Comparison of ENCODE assay signal across 8 mouse cellular contexts in the genomic region with DNA sequence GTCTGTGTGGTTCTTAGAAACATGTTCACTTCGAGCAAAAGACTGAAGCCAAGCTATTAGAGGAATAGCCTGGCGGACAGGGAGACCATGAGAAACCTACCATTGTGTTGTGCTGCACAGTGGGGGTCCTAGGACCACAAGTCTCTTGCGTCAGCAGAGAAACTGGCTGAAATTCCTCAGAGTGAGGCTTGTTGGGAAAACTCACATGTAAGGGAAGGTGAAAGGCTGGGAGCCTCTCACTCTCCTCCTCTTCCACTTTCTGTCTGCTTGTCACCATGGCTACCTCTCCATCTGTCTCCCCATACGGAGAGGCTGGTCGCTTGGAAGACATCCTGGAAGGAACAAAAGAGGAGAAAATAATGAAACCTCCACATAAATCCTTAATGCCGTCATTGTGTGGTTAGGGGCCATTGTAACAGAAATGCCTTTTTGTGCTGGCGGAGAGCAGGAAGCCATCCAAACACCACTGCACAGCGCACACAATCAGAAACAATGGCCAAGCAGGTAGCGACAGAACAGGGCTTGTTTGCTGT.
DNase-seq lines count a peak whose midpoint lies in the region; ATAC-seq and TF ChIP-seq lines count a peak whose summit lies in the region.

No protein-coding gene starts in this region.

- TF ChIP-seq CTCF in left cerebral cortex, adult 2 months (IDR thresholded peaks at IDR 0.05): no peak

- DNase-seq in heart, adult 11 months: peak; percentile 57
- no peak for DNase-seq in heart, postnatal 4 days
- peak; percentile 30 for DNase-seq in left cerebral cortex, adult 2 months (ENCODE audit: extremely low spot score in 1 of 2, low spot score in 2 of 2)
- DNase-seq in right cerebral cortex, postnatal 10 days (ENCODE audit: low spot score in 2 of 2): peak; percentile 58 to 72
- DNase-seq in kidney, postnatal 10 days: no peak
- DNase-seq in gastrocnemius, postnatal 36 days: no peak

- H3K27ac ChIP-seq in forebrain, embryonic 16.5 days (ENCODE audit: low read length): peak overlapping the region; percentile 93
- H3K27ac ChIP-seq in left cerebral cortex, adult 2 months: peak overlapping the region; percentile 72
- no peak overlapping the region for H3K27ac ChIP-seq in kidney, embryonic 14.5 days (ENCODE audit: low read depth, low read length)

- intact Hi-C loops in left cerebral cortex, adult 2 months (cut with DNase I): loop anchor here (2.0 kb wide), 1 partner anchor 50 kb away; no protein-coding TSS in a partner anchor
- intact Hi-C loops in gastrocnemius, postnatal 36 days (cut with DNase I): no loop called here

- no peak overlapping the region for H3K4me3 ChIP-seq in forebrain, embryonic 16.5 days (replicated peaks; ENCODE audit: low read length)
- H3K4me3 ChIP-seq in left cerebral cortex, adult 2 months: no peak overlapping the region
- H3K4me3 ChIP-seq in kidney, embryonic 14.5 days (ENCODE audit: low read length): no peak overlapping the region

- H3K4me2 ChIP-seq in forebrain, embryonic 16.5 days (ENCODE audit: low read length): peak overlapping the region; percentile 26
- no peak overlapping the region for H3K4me2 ChIP-seq in kidney, embryonic 14.5 days (replicated peaks; ENCODE audit: low read depth, low read length)

- no peaks in the 10 kb centered on the region for H3K9me3 ChIP-seq in forebrain, embryonic 16.5 days (ENCODE audit: control insufficient read depth, low read length)
- H3K9me3 ChIP-seq in kidney, embryonic 14.5 days (ENCODE audit: control insufficient read depth, low read length): no peaks in the 10 kb centered on the region

- H3K4me1 ChIP-seq in forebrain, embryonic 16.5 days (replicated peaks; ENCODE audit: control insufficient read depth, insufficient read depth, low read length): peaks cover 23% of the 10 kb centered on the region
- H3K4me1 ChIP-seq in kidney, embryonic 14.5 days (ENCODE audit: control insufficient read depth, insufficient read depth, low read length): no peaks in the 10 kb centered on the region

- peak overlapping the region; percentile 29; the same call in 1 of the 2 replicates for H3K9ac ChIP-seq in forebrain, embryonic 16.5 days (replicated peaks; ENCODE audit: low read depth, low read length)
- H3K9ac ChIP-seq in kidney, embryonic 14.5 days (ENCODE audit: low read depth, low read length): no peak overlapping the region

- peak; percentile 80 for ATAC-seq in forebrain, embryonic 16.5 days
- no peak for ATAC-seq in kidney, embryonic 14.5 days (ENCODE audit: low FRiP score, low TSS enrichment)

- WGBS in forebrain, embryonic 16.5 days: 8% methylated on average over 9 of the region's 9 CpGs
- 73% methylated on average over 9 of the region's 9 CpGs for WGBS in kidney, embryonic 14.5 days

- no peaks in the 10 kb centered on the region for H3K36me3 ChIP-seq in forebrain, embryonic 16.5 days (ENCODE audit: control insufficient read depth, insufficient read depth)
- H3K36me3 ChIP-seq in kidney, embryonic 14.5 days (ENCODE audit: control insufficient read depth, insufficient read depth, low read length): no peaks in the 10 kb centered on the region

- no peaks in the 10 kb centered on the region for H3K27me3 ChIP-seq in forebrain, embryonic 16.5 days (replicated peaks; ENCODE audit: control insufficient read depth, insufficient read depth, low read length)
- H3K27me3 ChIP-seq in kidney, embryonic 14.5 days (ENCODE audit: control insufficient read depth, insufficient read depth, low read length): no peaks in the 10 kb centered on the region

Comparison
In these comparisons a context has a peak if more than half of its experiments do, and no peak if none do; other contexts are left out.
1. DNase-seq: peak in heart, adult 11 months (single experiment), left cerebral cortex, adult 2 months (2 of 2) and right cerebral cortex, postnatal 10 days (2 of 2); none in heart, postnatal 4 days (single experiment), kidney, postnatal 10 days (single experiment) and gastrocnemius, postnatal 36 days (0 of 2).